Mouse (Mus musculus): ENCODE results near the gene Atp6v1fnb. TPM values are rescaled to one million over a fixed set of nuclear protein-coding genes. Genes with fewer than 3 reads are reported as not detected.

The Atp6v1fnb gene
- polyA plus RNA-seq, 1 experiment: 0.20 TPM

DNA sequence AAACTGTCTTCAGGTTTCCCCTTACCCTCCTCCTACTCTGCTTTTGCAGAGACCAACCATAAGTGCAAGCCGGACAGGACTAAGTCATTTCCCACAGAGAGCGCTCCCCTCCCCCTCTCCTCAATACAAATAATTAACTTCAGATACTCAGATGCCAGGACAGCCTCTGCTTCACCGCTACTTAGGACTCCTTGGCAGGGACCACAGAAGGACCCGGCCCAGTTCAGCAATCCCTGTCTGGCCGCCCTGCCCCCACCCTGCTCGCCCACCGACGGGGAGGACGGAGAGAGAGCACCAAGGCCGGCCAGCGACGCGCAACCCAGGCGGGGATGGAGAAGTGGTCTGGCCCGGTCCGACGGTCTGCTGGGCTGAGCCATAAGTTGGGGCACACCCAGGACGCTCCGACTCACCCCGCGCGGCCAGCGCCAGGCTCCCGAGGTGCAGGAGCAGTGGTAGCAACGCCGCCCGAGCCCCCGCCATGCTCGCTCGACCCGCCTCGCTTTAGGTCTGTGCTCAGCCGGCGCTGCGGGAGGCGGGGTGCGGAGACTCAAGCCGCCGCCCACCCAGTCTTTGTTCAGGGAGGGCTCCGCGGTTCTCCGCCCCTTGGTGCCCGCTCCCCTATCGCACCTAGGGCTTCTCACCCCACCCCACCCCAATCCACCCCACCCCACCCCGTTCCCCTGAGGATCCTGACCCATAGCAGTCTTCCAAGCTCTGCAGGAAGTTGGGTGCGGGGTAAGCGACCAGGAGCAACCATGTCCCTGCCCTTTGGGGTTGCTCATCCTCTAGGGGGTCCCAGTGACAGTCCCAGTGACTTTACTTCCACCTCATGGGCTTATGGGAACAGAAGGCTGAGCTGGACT is 36.4 kb downstream of the Atp6v1fnb start, which contains the start of gene Kcp:
Gene Kcp (minus strand): TSS at position 506 of the 863 bp plus-strand sequence.
- WGBS: 2% methylated on average over 43 of the region's 47 CpGs
- no peak for DNase-seq
- Histone ChIP-seq H3K4me3 (replicated peaks; ENCODE audit: extremely low read depth, low read depth, low read length) (peak within 1 kb of the TSS; percentile 10), H3K4me1 (ENCODE audit: control insufficient read depth, insufficient read depth, low read length) (no peaks in the 10 kb centered on the region; the same call in 1 of the 2 replicates)
- no peak for TF ChIP-seq CTCF (IDR thresholded peaks at IDR 0.05; ENCODE audit: insufficient read depth, low read length)
- TF ChIP-seq POLR2A (IDR thresholded peaks at IDR 0.05; ENCODE audit: borderline replicate concordance, extremely low read depth, low read depth, low read length): no peak

DNA sequence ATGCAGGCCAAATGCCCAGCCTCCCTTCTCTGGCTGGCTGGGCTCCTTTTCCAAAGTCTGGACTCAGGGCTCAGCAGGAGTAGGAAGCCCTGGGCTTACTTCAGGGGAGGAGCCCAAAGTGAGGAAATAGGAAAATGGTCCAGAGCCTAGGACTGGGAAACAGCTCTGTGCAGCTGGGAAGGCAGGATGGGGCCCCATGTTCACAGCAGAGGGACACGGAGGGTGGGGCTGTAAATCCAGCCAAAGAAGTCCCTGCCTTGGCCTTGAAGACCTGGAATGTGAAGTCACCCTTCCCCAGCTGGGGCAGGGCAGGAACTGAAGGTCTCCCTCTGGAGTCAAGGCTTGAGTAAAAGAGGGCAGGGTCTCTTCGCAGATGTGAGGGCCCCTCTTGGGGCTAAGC is 37.8 kb downstream of the Atp6v1fnb start:
- no peak for DNase-seq
- WGBS: 52% methylated on average over 2 of the region's 2 CpGs
- no peak for TF ChIP-seq CTCF (IDR thresholded peaks at IDR 0.05; ENCODE audit: insufficient read depth, low read length)

DNA sequence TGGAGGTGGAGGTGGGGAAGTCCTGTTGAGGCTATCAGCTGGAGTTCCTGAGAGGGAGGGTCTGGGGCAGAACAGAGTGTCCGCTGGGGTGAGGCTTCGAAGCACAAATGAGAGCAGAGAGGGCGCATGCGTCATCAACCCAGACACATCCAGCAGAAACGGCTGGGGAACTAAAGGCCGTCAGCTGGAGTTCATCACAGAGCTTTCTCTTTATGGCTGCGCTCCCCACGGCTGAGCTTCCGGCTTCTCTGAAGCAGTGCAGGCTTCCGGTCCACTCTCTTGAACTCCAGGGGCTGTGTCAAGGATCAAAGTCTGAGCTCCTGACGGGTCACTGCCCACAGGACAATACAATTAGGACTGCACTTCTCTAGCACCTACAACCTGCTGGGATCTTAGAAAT is 42.0 kb downstream of the Atp6v1fnb start:
- H3K4me3 ChIP-seq (replicated peaks; ENCODE audit: extremely low read depth, low read depth, low read length): no peak overlapping the region
- TF ChIP-seq CTCF (IDR thresholded peaks at IDR 0.05; ENCODE audit: insufficient read depth, low read length) (no peak), POLR2A (IDR thresholded peaks at IDR 0.05; ENCODE audit: borderline replicate concordance, extremely low read depth, low read depth, low read length) (no peak)
- H3K4me1 ChIP-seq (ENCODE audit: control insufficient read depth, insufficient read depth, low read length): peaks cover 2% of the 10 kb centered on the region; the same call in 1 of the 2 replicates
- DNase-seq: no peak
- WGBS: under 1% methylated on average over 11 of the region's 11 CpGs

More for the DNA sequence above, 37.8 kb downstream of the Atp6v1fnb start:
- H3K4me1 ChIP-seq (ENCODE audit: control insufficient read depth, insufficient read depth, low read length): peaks cover 2% of the 10 kb centered on the region; the same call in 1 of the 2 replicates
- no peak overlapping the region for H3K4me3 ChIP-seq (replicated peaks; ENCODE audit: extremely low read depth, low read depth, low read length)

DNA sequence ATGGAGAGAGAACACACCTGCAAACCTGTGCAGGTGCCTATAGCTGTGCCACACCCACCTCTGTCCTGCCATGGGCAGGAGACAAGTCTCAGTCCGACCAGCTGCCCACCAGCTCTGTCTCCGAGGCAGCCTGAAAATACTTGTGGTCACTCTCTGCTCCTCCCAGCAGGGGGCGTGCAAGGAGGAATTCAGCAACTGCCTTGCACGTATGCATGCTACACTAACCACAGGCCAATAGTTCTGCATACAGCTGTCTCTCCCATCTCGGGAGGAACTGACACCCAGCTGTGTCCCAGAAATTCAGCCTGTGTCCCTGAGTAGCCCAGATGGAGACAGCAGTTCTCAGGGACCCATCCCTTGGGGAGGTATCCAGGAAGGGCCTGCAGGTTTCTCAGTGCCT is 45.9 kb downstream of the Atp6v1fnb start:
- peaks cover 2% of the 10 kb centered on the region; the same call in 1 of the 2 replicates for H3K4me1 ChIP-seq (ENCODE audit: control insufficient read depth, insufficient read depth, low read length)
- TF ChIP-seq POLR2A (IDR thresholded peaks at IDR 0.05; ENCODE audit: borderline replicate concordance, extremely low read depth, low read depth, low read length) (no peak), CTCF (IDR thresholded peaks at IDR 0.05; ENCODE audit: insufficient read depth, low read length) (peak; percentile 95)
- under 1% methylated on average over 5 of the region's 5 CpGs for whole genome bisulfite sequencing
- DNase-seq: peak; percentile 64
- no peak overlapping the region for H3K4me3 ChIP-seq (replicated peaks; ENCODE audit: extremely low read depth, low read depth, low read length)

DNA sequence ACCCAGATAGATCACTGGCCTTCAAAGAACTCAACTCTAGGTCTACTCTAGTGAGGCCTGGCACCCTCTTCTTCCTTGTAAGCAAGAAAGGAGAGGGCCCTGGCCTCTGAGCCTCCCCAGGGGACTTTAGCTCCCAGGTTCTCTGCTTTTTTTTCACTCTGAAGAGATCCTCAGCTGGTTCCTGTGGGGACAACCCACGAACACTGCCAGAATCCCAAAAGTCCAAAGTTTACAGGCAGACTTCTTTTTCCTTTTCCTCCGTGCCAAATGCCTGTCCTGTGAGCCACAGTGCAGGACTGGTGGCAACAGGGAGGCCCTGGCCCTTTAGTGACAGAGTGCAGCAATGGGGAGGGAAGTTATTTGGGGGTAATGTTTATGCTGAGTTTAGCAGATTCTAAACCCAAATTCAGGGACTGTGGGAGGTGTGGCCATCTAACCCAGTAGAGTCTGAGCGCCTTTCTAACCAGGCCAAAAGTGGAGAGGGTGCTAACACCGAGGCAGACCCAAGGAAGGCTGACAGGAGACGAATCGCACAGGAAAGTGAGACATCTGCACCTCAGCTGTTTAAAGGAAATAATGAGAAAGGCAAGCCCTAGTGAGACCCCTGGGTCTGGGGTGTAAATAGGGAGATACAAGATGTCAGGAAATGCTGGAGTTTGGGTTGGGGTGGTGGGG is 51.5 kb downstream of the Atp6v1fnb start:
- no peak for DNase-seq
- TF ChIP-seq CTCF (IDR thresholded peaks at IDR 0.05; ENCODE audit: insufficient read depth, low read length) (no peak), POLR2A (IDR thresholded peaks at IDR 0.05; ENCODE audit: borderline replicate concordance, extremely low read depth, low read depth, low read length) (no peak)
- peaks cover 6% of the 10 kb centered on the region; the same call in 1 of the 2 replicates for H3K4me1 ChIP-seq (ENCODE audit: control insufficient read depth, insufficient read depth, low read length)
- no peak overlapping the region for H3K4me3 ChIP-seq (replicated peaks; ENCODE audit: extremely low read depth, low read depth, low read length)
- 59% methylated on average over 6 of the region's 6 CpGs for WGBS

Other genes with a start within 250 kb of the Atp6v1fnb start
- gene Hilpda, start 198.9 kb upstream of the Atp6v1fnb start, polyA plus RNA-seq (2012; rRNA removed): 154 and 155 TPM in 2 replicates
- gene Fam71f2, start 191.8 kb upstream of the Atp6v1fnb start, polyA plus RNA-seq (2012; rRNA removed): 5.3 and 5.6 TPM in 2 replicates
- 0.08 TPM in 1 of 2 replicates, not detected in the other for gene Fam71f1, start 152.3 kb upstream of the Atp6v1fnb start, polyA plus RNA-seq (2012; rRNA removed)
- gene Calu, start 123.4 kb upstream of the Atp6v1fnb start, polyA plus RNA-seq (2012; rRNA removed): 44.0 and 76.1 TPM in 2 replicates
- gene Opn1sw, start 83.0 kb upstream of the Atp6v1fnb start, polyA plus RNA-seq (2012; rRNA removed): 0.11 and 0.21 TPM in 2 replicates
- 2.5 and 3.2 TPM in 2 replicates for gene Ccdc136, start 75.1 kb upstream of the Atp6v1fnb start, polyA plus RNA-seq (2012; rRNA removed)
- gene Flnc, start 38.2 kb upstream of the Atp6v1fnb start, polyA plus RNA-seq (2012; rRNA removed): 4.9 and 11.2 TPM in 2 replicates
- 256 and 275 TPM in 2 replicates for gene Atp6v1f, start 3.7 kb upstream of the Atp6v1fnb start, polyA plus RNA-seq (2012; rRNA removed)
- 8.8 and 12.3 TPM in 2 replicates for gene Kcp, start 36.5 kb downstream of the Atp6v1fnb start, polyA plus RNA-seq (2012; rRNA removed)
- 35.2 and 36.6 TPM in 2 replicates for gene Irf5, start 55.2 kb downstream of the Atp6v1fnb start, polyA plus RNA-seq (2012; rRNA removed)
- 36.9 and 42.4 TPM in 2 replicates for gene Tnpo3, start 138.4 kb downstream of the Atp6v1fnb start, polyA plus RNA-seq (2012; rRNA removed)
- 2.6 and 2.7 TPM in 2 replicates for gene Tspan33, start 222.8 kb downstream of the Atp6v1fnb start, polyA plus RNA-seq (2012; rRNA removed)